Mouse (Mus musculus) heart, adult 2 months (tissue): ENCODE measurements around the gene Med15. TPM values are rescaled to one million over a fixed set of nuclear protein-coding genes. Genes with fewer than 3 reads are reported as not detected.

ENCODE experiments used
- DNase-seq, 2 experiments: peaks; one replicate each; pipeline ENCODE4 v3.0.0; 2021
- H3K27ac ChIP-seq: fragments of 200-600 bp; 2 replicates; pipeline ENCODE4 v1.8.1; 2022
- H3K27me3 ChIP-seq: fragments of 200-500 bp; 2 replicates; pipeline ENCODE4 v1.6.1; 2012; ENCODE audit warnings: mild to moderate bottlenecking, low read length, inconsistent platforms, mixed read lengths; ENCODE audit not compliant: control insufficient read depth, insufficient read depth
- H3K36me3 ChIP-seq: fragments of 200-500 bp; 2 replicates; pipeline ENCODE4 v1.6.1; 2012; ENCODE audit warnings: low read length, inconsistent platforms; ENCODE audit not compliant: control insufficient read depth, insufficient read depth
- H3K4me1 ChIP-seq: fragments of 200-500 bp; 2 replicates; pipeline ENCODE4 v1.6.1; 2011; ENCODE audit warnings: low read length; ENCODE audit not compliant: control insufficient read depth, insufficient read depth
- H3K4me3 ChIP-seq: fragments of 200-600 bp; 2 replicates; pipeline ENCODE4 v1.8.1; 2022
- H3K79me2 ChIP-seq: fragments of 200-500 bp; replicated peaks from 2 replicates; pipeline ENCODE4 v1.6.1; 2012; ENCODE audit warnings: mild to moderate bottlenecking, inconsistent platforms, low read length, moderate library complexity, mixed read lengths; ENCODE audit not compliant: control insufficient read depth, insufficient read depth
- H3K9ac ChIP-seq: fragments of 200-500 bp; 2 replicates; pipeline ENCODE4 v1.6.1; 2012; ENCODE audit warnings: low read depth, mild to moderate bottlenecking, control low read depth, inconsistent platforms, low read length, mixed read lengths
- CTCF ChIP-seq: fragments of 200-600 bp; IDR thresholded peaks from 2 replicates; pipeline ENCODE4 v1.8.1; 2022; ENCODE audit warnings: antibody characterized with exemption, mild to moderate bottlenecking, moderate library complexity
- EP300 ChIP-seq: fragments of 200-500 bp; IDR thresholded peaks from 2 replicates; pipeline ENCODE4 v1.6.1; 2011; ENCODE audit warnings: low read depth, low read length, control low read depth; ENCODE audit not compliant: insufficient read depth
- POLR2A ChIP-seq: fragments of 200-500 bp; IDR thresholded peaks from 2 replicates; pipeline ENCODE4 v1.6.1; 2011; ENCODE audit warnings: mild to moderate bottlenecking, low read depth, low read length, control low read depth; ENCODE audit not compliant: insufficient read depth
- WGBS: fragments of 180-500 bp; shearing (Covaris S2); methylation state at CpG from one replicate; pipeline ENCODE4 v1.1.7; 2018; 5-methylcytosine and 5-hydroxymethylcytosine counted together
- intact Hi-C: fragments of 180-260 bp; cut with DNase I; formaldehyde crosslinking; loops from one replicate; pipeline ENCODE4 v1.15.1; 2025
- polyA plus RNA-seq: library from polyadenylated mRNA; depleted of rRNA; stranded (reverse); fragments of >200 nt; gene quantifications from 2 replicates; pipeline ENCODE4 v1.2.3, GENCODE M21; 2012
- total RNA-seq, 2 experiments: library from RNA; stranded (reverse); gene quantifications; 2 replicates each; pipeline ENCODE4 v1.2.3; 2021

The Med15 gene
- total and polyA plus RNA-seq, 3 experiments: 21.5 to 44.3 (median 24.9) TPM

GRCm38 (mm10) chr16:17757756-17758155 lies 25.1 kb upstream of the Med15 start:
- Histone ChIP-seq H3K27ac (no peak overlapping the region), H3K4me3 (no peak overlapping the region), H3K9ac (no peak overlapping the region), H3K4me1 (peaks cover 4% of the 10 kb centered on the region), H3K27me3 (no peaks in the 10 kb centered on the region), H3K36me3 (no peaks in the 10 kb centered on the region), H3K79me2 (no peaks in the 10 kb centered on the region)
- intact Hi-C loops: no loop called here
- WGBS: 100% methylated on average over 1 of the region's 1 CpGs
- DNase-seq: no peak
- TF ChIP-seq POLR2A: no peak
- TF ChIP-seq EP300: no peak
- TF ChIP-seq CTCF: no peak

- no peaks in the 10 kb centered on the region for H3K36me3 ChIP-seq
- intact Hi-C loops: no loop called here
- no peaks in the 10 kb centered on the region for H3K27me3 ChIP-seq
- H3K27ac ChIP-seq: no peak overlapping the region
- DNase-seq: peak in 1 of 2 experiments; percentile 33
- no peak overlapping the region for H3K4me3 ChIP-seq
- no peaks in the 10 kb centered on the region for H3K79me2 ChIP-seq
- TF ChIP-seq CTCF (no peak), EP300 (no peak), POLR2A (no peak)
- no peak overlapping the region for H3K9ac ChIP-seq
- WGBS: 11% methylated on average over 1 of the region's 1 CpGs
- no peaks in the 10 kb centered on the region for H3K4me1 ChIP-seq
Measured at GRCm38 (mm10) chr16:17753686-17754085, 21.0 kb upstream of the Med15 start.

GRCm38 (mm10) chr16:17753001-17753400 lies 20.3 kb upstream of the Med15 start:
- no peak for TF ChIP-seq CTCF
- TF ChIP-seq POLR2A: no peak
- TF ChIP-seq EP300: no peak
- no peak for DNase-seq
- Histone ChIP-seq H3K9ac (no peak overlapping the region), H3K36me3 (no peaks in the 10 kb centered on the region), H3K4me3 (no peak overlapping the region), H3K4me1 (no peaks in the 10 kb centered on the region), H3K27me3 (no peaks in the 10 kb centered on the region), H3K27ac (no peak overlapping the region), H3K79me2 (no peaks in the 10 kb centered on the region)
- 23% methylated on average over 3 of the region's 3 CpGs for WGBS
- intact Hi-C loops: no loop called here

GRCm38 (mm10) chr16:17745067-17745466 lies 12.4 kb upstream of the Med15 start:
- intact Hi-C loops: loop anchor here (5.0 kb wide), 1 partner anchor 392 kb away; no protein-coding TSS in a partner anchor
- no peaks in the 10 kb centered on the region for H3K79me2 ChIP-seq
- H3K27ac ChIP-seq: no peak overlapping the region
- no peaks in the 10 kb centered on the region for H3K4me1 ChIP-seq
- no peaks in the 10 kb centered on the region for H3K27me3 ChIP-seq
- no peaks in the 10 kb centered on the region for H3K36me3 ChIP-seq
- H3K4me3 ChIP-seq: no peak overlapping the region
- 66% methylated on average over 2 of the region's 2 CpGs for WGBS
- H3K9ac ChIP-seq: no peak overlapping the region
- TF ChIP-seq POLR2A: no peak
- TF ChIP-seq CTCF: no peak
- TF ChIP-seq EP300: no peak
- DNase-seq: no peak

- DNase-seq: peak in 1 of 2 experiments; percentile 39
- no peak overlapping the region for H3K4me3 ChIP-seq
- no peaks in the 10 kb centered on the region for H3K79me2 ChIP-seq
- H3K27ac ChIP-seq: no peak overlapping the region
- no peaks in the 10 kb centered on the region for H3K27me3 ChIP-seq
- no peaks in the 10 kb centered on the region for H3K4me1 ChIP-seq
- intact Hi-C loops: loop anchor here (1.0 kb wide), 1 partner anchor 68 kb away; no protein-coding TSS in a partner anchor
- H3K9ac ChIP-seq: no peak overlapping the region
- TF ChIP-seq EP300: no peak
- TF ChIP-seq CTCF: peak; percentile 84
- H3K36me3 ChIP-seq: no peaks in the 10 kb centered on the region
- WGBS: 27% methylated on average over 1 of the region's 1 CpGs
Measured at GRCm38 (mm10) chr16:17744536-17744935, 11.8 kb upstream of the Med15 start.

GRCm38 (mm10) chr16:17743279-17743678 lies 10.6 kb upstream of the Med15 start:
- no peak overlapping the region for H3K9ac ChIP-seq
- 33% methylated on average over 4 of the region's 4 CpGs for WGBS
- no peaks in the 10 kb centered on the region for H3K4me1 ChIP-seq
- intact Hi-C loops: no loop called here
- H3K27ac ChIP-seq: no peak overlapping the region
- no peak for DNase-seq
- H3K27me3 ChIP-seq: no peaks in the 10 kb centered on the region
- no peaks in the 10 kb centered on the region for H3K36me3 ChIP-seq
- no peak for TF ChIP-seq EP300
- peak; percentile 52 for TF ChIP-seq CTCF
- H3K4me3 ChIP-seq: no peak overlapping the region
- no peaks in the 10 kb centered on the region for H3K79me2 ChIP-seq

GRCm38 (mm10) chr16:17742810-17743209 lies 10.1 kb upstream of the Med15 start:
- intact Hi-C loops: no loop called here
- WGBS: 86% methylated on average over 1 of the region's 1 CpGs

More at GRCm38 (mm10) chr16:17742810-17743209, 10.1 kb upstream of the Med15 start:
- Histone ChIP-seq H3K27ac (no peak overlapping the region), H3K4me1 (no peaks in the 10 kb centered on the region), H3K79me2 (no peaks in the 10 kb centered on the region), H3K9ac (no peak overlapping the region), H3K27me3 (no peaks in the 10 kb centered on the region), H3K4me3 (no peak overlapping the region), H3K36me3 (no peaks in the 10 kb centered on the region)
- no peak for TF ChIP-seq EP300
- no peak for TF ChIP-seq POLR2A
- no peak for TF ChIP-seq CTCF
- no peak for DNase-seq
